Mouse (Mus musculus) layer of hippocampus, adult 8-10 months (tissue): Measurements from ENCODE around the gene Man1c1. TPM values are rescaled to one million over a fixed set of nuclear protein-coding genes. Genes with fewer than 3 reads are reported as not detected.
A peak's percentile ranks its signal among the peaks of the same experiment; 100 is the strongest.

Experiments used
- DNase-seq, 2 experiments: peaks; one replicate each; pipeline ENCODE4 v3.0.0; 2022; ENCODE audit warnings: low spot score in 2 of 2
- total RNA-seq, 4 experiments: library from RNA; stranded (reverse); gene quantifications; 2 replicates each; pipeline ENCODE4 v1.2.4; 2022

Man1c1 gene
- total RNA-seq, 4 experiments from 2014 or later = 24.6 to 31.4 (median 28.1) TPM

- no peak for DNase-seq
These were observed 146.4 kb downstream of the Man1c1 start for GRCm38 (mm10) chr4:134557626-134558249.

- DNase-seq = no peak
These were observed 148.0 kb downstream of the Man1c1 start for GRCm38 (mm10) chr4:134555956-134556580.

DNA sequence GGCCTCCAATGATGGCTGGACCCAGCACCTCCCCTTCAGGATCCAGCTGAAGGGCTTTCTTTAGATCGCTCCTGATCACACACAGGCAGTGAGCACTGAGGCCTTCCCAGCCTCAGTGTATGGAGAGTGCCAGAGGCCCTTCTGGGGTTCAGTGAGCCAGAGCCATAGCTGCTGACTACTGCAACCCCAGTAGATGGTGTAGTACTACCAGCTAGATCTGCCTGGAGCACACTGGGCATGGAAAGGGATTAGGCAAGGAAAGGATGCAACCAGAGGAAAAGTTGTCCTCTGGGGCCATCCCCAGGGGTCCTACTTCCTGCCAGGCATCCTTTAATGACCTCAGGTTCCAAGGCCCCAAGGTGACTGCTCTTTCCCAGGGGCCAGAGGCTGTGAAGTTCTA, 150.5 kb downstream of the Man1c1 start:
- DNase-seq = no peak

DNA sequence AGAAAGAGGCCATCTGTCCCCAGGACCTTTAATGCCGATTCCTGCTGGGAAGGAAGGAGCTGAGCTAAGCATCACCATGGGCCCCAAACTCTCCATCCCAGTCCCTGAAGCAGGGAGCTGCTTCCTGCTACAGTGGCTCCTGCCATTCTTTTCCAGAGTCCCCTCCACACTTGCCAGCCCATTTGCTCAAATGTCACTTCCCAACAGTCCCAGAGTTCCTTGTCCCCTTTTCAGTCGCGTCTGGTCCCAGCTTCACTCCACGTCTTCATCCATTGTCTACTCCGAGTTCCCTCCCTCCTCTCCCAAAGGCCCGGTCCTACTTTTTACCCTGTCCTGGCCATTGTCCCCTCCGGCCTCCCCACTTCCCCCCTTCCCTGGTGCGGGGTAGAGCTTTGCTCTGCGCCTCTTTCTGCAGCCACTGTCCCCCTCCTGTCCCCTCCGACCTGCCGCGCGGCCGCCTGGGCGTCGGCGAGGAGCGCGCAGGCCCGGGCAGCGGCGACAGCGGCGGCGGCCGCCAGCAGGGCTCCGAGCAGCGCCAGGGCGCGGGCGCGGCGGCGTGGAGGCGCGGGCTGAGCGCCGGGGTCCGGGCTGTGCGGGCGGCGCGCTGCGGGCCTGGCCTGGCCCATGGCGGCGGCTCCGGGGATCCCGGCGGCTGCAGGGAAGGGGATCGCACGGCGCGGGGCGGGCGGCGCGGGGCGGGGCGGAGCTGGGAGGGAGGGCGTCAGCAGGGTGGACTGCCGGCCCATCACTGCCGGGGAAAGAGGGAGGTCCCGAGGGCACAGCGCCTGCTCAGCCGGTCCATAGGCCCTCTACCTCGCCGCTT, 152.4 kb downstream of the Man1c1 start, which contains the start of gene Selenon:
TSS of gene Selenon (minus strand) at position 673 of the 823 bp plus-strand sequence.
- DNase-seq = no peak

- no peak for DNase-seq
These were observed 154.2 kb downstream of the Man1c1 start for GRCm38 (mm10) chr4:134549899-134550298.

DNA sequence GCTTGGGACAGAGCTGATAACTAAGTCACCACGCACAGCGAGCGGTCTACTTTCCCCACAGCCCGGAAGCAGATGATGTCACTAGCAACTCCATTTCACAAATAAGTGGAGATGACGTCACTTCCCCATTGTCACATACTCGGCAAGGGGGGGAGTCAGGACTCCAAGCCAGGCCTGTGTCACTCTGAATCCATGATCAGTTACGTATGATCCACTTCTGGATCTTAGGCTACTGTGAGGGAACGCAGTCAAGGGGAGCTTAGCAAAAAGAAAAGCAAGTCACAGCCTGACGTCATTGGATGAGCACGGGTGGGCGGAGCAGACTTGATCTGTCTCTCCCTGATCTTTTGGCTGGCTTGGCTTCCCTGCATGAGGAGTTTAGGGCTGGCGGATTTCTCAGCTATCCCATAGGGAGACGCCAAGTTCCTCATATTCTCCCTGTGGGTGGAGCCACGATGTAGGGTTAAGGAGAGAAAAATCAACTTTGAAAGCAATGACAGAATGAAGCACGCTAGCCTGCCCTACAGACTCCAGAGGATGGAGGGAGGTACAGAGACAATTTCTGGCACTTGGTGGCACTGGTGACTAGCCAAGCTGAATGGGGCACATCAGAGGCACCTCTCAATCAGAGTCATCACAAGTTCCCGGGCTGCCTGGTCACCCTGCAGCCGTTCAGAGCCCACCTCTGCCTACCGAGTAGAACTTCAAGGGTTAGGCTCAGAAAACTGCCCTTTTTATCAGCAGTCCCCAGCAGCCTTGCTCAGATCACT, 155.7 kb downstream of the Man1c1 start:
- DNase-seq = no peak

DNA sequence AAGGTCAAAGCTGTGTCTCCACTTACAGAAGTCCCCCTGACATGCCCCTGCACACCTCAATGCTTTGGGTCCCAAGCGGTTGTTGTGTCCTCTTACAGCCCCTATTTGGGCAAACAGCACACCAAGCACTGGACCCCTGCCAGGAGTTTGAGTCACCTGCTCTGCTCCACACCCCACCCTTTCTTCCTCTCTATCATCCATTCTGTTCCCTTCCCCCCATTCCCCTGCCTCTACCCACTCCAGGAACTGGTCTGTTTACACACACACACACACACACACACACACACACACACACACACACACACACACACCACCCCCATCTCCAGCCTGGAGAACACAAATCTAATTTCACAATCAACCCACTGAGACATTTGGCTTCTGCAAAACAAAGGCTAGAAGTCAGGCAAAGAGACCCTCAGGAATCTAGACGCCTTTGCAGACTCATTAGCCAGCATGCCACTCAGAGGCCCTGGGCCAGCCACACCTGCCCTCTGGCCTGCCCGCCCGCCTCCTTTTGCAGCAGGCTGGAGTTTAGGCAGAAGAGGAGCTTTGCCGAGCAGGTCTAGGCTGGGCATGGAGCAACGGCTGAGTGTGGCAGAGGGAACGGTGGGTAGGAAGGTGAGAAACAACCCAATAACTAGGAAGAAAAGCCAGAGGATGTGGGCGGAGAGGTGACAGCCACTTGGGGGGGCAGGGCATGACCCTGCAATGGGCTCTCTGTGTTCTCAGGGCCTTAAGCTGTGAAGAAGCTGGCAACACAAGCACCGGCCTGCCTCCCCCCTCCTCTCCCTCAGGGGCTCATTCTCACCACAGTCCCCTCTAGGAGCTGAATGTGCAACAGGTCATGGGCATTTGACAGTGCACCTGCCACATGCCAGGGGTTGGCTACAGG, 157.0 kb downstream of the Man1c1 start:
- DNase-seq = no peak

DNA sequence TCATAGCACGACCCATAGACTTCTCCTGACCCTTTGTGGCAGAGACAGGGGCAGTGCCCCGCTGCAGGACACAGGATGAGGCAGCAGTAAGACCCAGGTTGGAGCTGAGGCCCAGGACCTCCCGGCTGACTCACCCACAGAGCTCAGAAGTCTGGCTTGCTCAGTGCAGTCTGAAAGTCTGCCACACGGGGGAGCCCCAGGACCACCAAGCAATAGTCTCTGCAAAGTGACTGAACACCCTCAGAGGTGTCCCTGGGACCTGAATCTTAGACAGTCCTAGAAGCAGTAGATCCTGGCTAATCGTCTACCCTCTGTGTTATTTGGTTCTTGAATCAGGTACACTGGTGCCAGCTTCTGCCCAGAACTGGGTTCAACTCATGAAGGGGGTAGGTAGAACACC, 160.8 kb downstream of the Man1c1 start:
- peak; percentile 78 to 96 for DNase-seq

GRCm38 (mm10) chr4:134542726-134543125, 161.4 kb downstream of the Man1c1 start:
- DNase-seq = no peak

- no peak for DNase-seq
These were observed 165.0 kb downstream of the Man1c1 start for GRCm38 (mm10) chr4:134538997-134539580.

- peak; percentile 63 to 69 for DNase-seq
These were observed 168.3 kb downstream of the Man1c1 start for GRCm38 (mm10) chr4:134535787-134536151.

GRCm38 (mm10) chr4:134534932-134535786, 168.9 kb downstream of the Man1c1 start, which contains the start of gene Mtfr1l:
Gene Mtfr1l (minus strand): TSS chr4:134535387.
- DNase-seq = peak; percentile 94 to 96

- no peak for DNase-seq
These were observed 169.8 kb downstream of the Man1c1 start for GRCm38 (mm10) chr4:134534124-134534886.

DNA sequence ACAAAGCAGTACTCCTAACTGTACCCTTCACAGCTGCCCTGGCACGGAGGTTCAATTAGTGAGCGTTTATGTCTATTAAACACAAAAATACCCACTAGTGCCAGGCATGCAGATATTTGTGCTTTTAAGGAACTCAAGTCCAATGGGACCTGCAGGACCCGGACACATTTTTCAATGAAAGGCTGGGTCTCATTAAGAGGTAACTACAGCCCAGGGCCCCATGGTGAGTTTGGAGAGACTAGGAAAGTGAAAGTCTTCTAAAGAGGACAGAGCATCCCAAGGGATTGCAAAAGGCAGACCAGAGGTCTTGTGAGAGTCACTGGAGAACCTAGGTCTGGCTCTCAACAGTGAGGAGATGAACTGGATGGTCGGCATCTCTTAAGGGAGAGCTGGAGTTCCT, 170.7 kb downstream of the Man1c1 start:
- no peak for DNase-seq

GRCm38 (mm10) chr4:134532928-134533327, 171.2 kb downstream of the Man1c1 start:
- DNase-seq = no peak

- no peak for DNase-seq
These were observed 177.9 kb downstream of the Man1c1 start for GRCm38 (mm10) chr4:134526220-134526619.

GRCm38 (mm10) chr4:134525806-134526205, 178.3 kb downstream of the Man1c1 start:
- no peak for DNase-seq

- no peak for DNase-seq
These were observed 180.6 kb downstream of the Man1c1 start for GRCm38 (mm10) chr4:134523447-134523846.
